Mouse (Mus musculus): Measurements from ENCODE around the gene Brpf1. TPM values are rescaled to one million over a fixed set of nuclear protein-coding genes. Genes with fewer than 3 reads are reported as not detected.

Brpf1 gene
- polyA plus RNA-seq, 1 experiment from 2014 or later: 20.0 TPM

GRCm38 (mm10) chr6:113368577-113368976 lies 61.6 kb downstream of the Brpf1 start:
- H3K4me2 ChIP-seq (ENCODE audit: low read depth, low read length): no peak overlapping the region
- DNase-seq (ENCODE audit: low spot score): no peak
- 82% methylated on average over 5 of the region's 5 CpGs for WGBS
- no peaks in the 10 kb centered on the region for H3K27me3 ChIP-seq (replicated peaks; ENCODE audit: control insufficient read depth, insufficient read depth, low read length)
- ATAC-seq (ENCODE audit: low read depth): no peak
- H3K36me3 ChIP-seq (ENCODE audit: control insufficient read depth, insufficient read depth, low read length): peaks cover 64% of the 10 kb centered on the region
- H3K4me3 ChIP-seq (ENCODE audit: low read depth, low read length): no peak overlapping the region
- H3K27ac ChIP-seq (replicated peaks; ENCODE audit: low read depth, low read length): no peak overlapping the region
- H3K9ac ChIP-seq (ENCODE audit: low read depth, low read length): no peak overlapping the region
- H3K9me3 ChIP-seq (ENCODE audit: control insufficient read depth, low read length): no peaks in the 10 kb centered on the region
- H3K4me1 ChIP-seq (ENCODE audit: control insufficient read depth, insufficient read depth, low read length): no peaks in the 10 kb centered on the region

GRCm38 (mm10) chr6:113370194-113370929 lies 63.4 kb downstream of the Brpf1 start:
- ATAC-seq (ENCODE audit: low read depth) (no peak), DNase-seq (ENCODE audit: low spot score) (no peak)
- H3K27me3 ChIP-seq (replicated peaks; ENCODE audit: control insufficient read depth, insufficient read depth, low read length): no peaks in the 10 kb centered on the region
- no peak overlapping the region for H3K4me2 ChIP-seq (ENCODE audit: low read depth, low read length)
- H3K27ac ChIP-seq (replicated peaks; ENCODE audit: low read depth, low read length): no peak overlapping the region
- no peaks in the 10 kb centered on the region for H3K4me1 ChIP-seq (ENCODE audit: control insufficient read depth, insufficient read depth, low read length)
- 92% methylated on average over 20 of the region's 20 CpGs for WGBS
- no peak overlapping the region for H3K4me3 ChIP-seq (ENCODE audit: low read depth, low read length)
- peaks cover 82% of the 10 kb centered on the region for H3K36me3 ChIP-seq (ENCODE audit: control insufficient read depth, insufficient read depth, low read length)
- no peaks in the 10 kb centered on the region for H3K9me3 ChIP-seq (ENCODE audit: control insufficient read depth, low read length)
- H3K9ac ChIP-seq (ENCODE audit: low read depth, low read length): no peak overlapping the region

GRCm38 (mm10) chr6:113373491-113373890 lies 66.6 kb downstream of the Brpf1 start:
- Histone ChIP-seq H3K9me3 (ENCODE audit: control insufficient read depth, low read length) (no peaks in the 10 kb centered on the region), H3K27ac (replicated peaks; ENCODE audit: low read depth, low read length) (no peak overlapping the region), H3K4me1 (ENCODE audit: control insufficient read depth, insufficient read depth, low read length) (peaks cover 6% of the 10 kb centered on the region), H3K4me2 (ENCODE audit: low read depth, low read length) (no peak overlapping the region), H3K27me3 (replicated peaks; ENCODE audit: control insufficient read depth, insufficient read depth, low read length) (no peaks in the 10 kb centered on the region), H3K4me3 (ENCODE audit: low read depth, low read length) (no peak overlapping the region), H3K36me3 (ENCODE audit: control insufficient read depth, insufficient read depth, low read length) (peaks cover 72% of the 10 kb centered on the region), H3K9ac (ENCODE audit: low read depth, low read length) (no peak overlapping the region)
- WGBS: 98% methylated on average over 4 of the region's 4 CpGs
- ATAC-seq (ENCODE audit: low read depth) (no peak), DNase-seq (ENCODE audit: low spot score) (no peak)

Other genes starting within 250 kb of the Brpf1 start
- gene Setd5, start 229.8 kb upstream of the Brpf1 start, polyA plus RNA-seq (2014; fragmentation: Nextera tagmentation; extraction: Ambion mirVana): 81.5 and 89.9 TPM in 2 replicates
- gene Lhfpl4, start 111.8 kb upstream of the Brpf1 start, polyA plus RNA-seq (2014; fragmentation: Nextera tagmentation; extraction: Ambion mirVana): 1.2 TPM in 2 replicates
- gene Mtmr14, start 69.3 kb upstream of the Brpf1 start, polyA plus RNA-seq (2014; fragmentation: Nextera tagmentation; extraction: Ambion mirVana): 31.6 and 33.3 TPM in 2 replicates
- gene Cpne9, start 24.8 kb upstream of the Brpf1 start, polyA plus RNA-seq (2014; fragmentation: Nextera tagmentation; extraction: Ambion mirVana): 0.13 and 0.29 TPM in 2 replicates
- gene Ogg1, start 19.8 kb downstream of the Brpf1 start, polyA plus RNA-seq (2014; fragmentation: Nextera tagmentation; extraction: Ambion mirVana): 9.9 and 11.2 TPM in 2 replicates
- 103 and 109 TPM in 2 replicates for gene Camk1, start 36.8 kb downstream of the Brpf1 start, polyA plus RNA-seq (2014; fragmentation: Nextera tagmentation; extraction: Ambion mirVana)
- gene Tada3, start 70.7 kb downstream of the Brpf1 start, polyA plus RNA-seq (2014; fragmentation: Nextera tagmentation; extraction: Ambion mirVana): 44.6 and 45.7 TPM in 2 replicates
- 214 and 232 TPM in 2 replicates for gene Arpc4, start 71.0 kb downstream of the Brpf1 start, polyA plus RNA-seq (2014; fragmentation: Nextera tagmentation; extraction: Ambion mirVana)
- 3.3 and 5.4 TPM in 2 replicates for gene Ttll3, start 82.1 kb downstream of the Brpf1 start, polyA plus RNA-seq (2014; fragmentation: Nextera tagmentation; extraction: Ambion mirVana)
- 16.3 and 23.4 TPM in 2 replicates for gene Rpusd3, start 112.2 kb downstream of the Brpf1 start, polyA plus RNA-seq (2014; fragmentation: Nextera tagmentation; extraction: Ambion mirVana)
- gene Cidec, start 128.6 kb downstream of the Brpf1 start, polyA plus RNA-seq (2014; fragmentation: Nextera tagmentation; extraction: Ambion mirVana): 0.47 and 3.3 TPM in 2 replicates
- gene Jagn1, start 135.4 kb downstream of the Brpf1 start, polyA plus RNA-seq (2014; fragmentation: Nextera tagmentation; extraction: Ambion mirVana): 72.5 and 75.9 TPM in 2 replicates
- 3.6 and 5.6 TPM in 2 replicates for gene Il17re, start 151.3 kb downstream of the Brpf1 start, polyA plus RNA-seq (2014; fragmentation: Nextera tagmentation; extraction: Ambion mirVana)
- 15.7 and 20.2 TPM in 2 replicates for gene Il17rc, start 164.3 kb downstream of the Brpf1 start, polyA plus RNA-seq (2014; fragmentation: Nextera tagmentation; extraction: Ambion mirVana)
- 24.8 and 25.3 TPM in 2 replicates for gene Creld1, start 176.2 kb downstream of the Brpf1 start, polyA plus RNA-seq (2014; fragmentation: Nextera tagmentation; extraction: Ambion mirVana)
- 1.7 and 1.9 TPM in 2 replicates for gene Prrt3, start 194.8 kb downstream of the Brpf1 start, polyA plus RNA-seq (2014; fragmentation: Nextera tagmentation; extraction: Ambion mirVana)
- gene Emc3, start 224.5 kb downstream of the Brpf1 start, polyA plus RNA-seq (2014; fragmentation: Nextera tagmentation; extraction: Ambion mirVana): 96.7 and 103 TPM in 2 replicates
- 7.5 and 7.8 TPM in 2 replicates for gene Fancd2, start 224.5 kb downstream of the Brpf1 start, polyA plus RNA-seq (2014; fragmentation: Nextera tagmentation; extraction: Ambion mirVana)